Mouse (Mus musculus) MEL (cell line): ENCODE measurements at regions not wholly inside any gene's neighbourhood (a gene's known extent, or its start where the extent isn't known, plus 50 kb on each side); places are given as distances from the start of the nearest gene placed in this dataset.

Source experiments
- DNase-seq: peaks from one replicate; pipeline ENCODE4 v3.0.0; 2011; ENCODE audit warnings: low read depth, low spot score
- H3K27ac ChIP-seq: 2 replicates; pipeline ENCODE4 v1.5.1; 2012; ENCODE audit warnings: low read depth, mild to moderate bottlenecking, control low read depth, low read length, moderate library complexity; ENCODE audit not compliant: control insufficient read depth
- H3K27me3 ChIP-seq, 2 experiments: fragments of 150-350 bp in 1 of 2; sonication (generic) in 1 of 2; 2 replicates each; pipeline ENCODE4 v1.6.1; 2012; ENCODE audit warnings: low read length in 2 of 2, mild to moderate bottlenecking in 2 of 2, improper control_type of control experiment in 1 of 2, moderate library complexity in 1 of 2; ENCODE audit not compliant: insufficient read depth in 2 of 2, control insufficient read depth in 1 of 2
- H3K36me3 ChIP-seq, 2 experiments: 2 replicates each; pipeline ENCODE4 v1.6.1; 2012 to 2014; ENCODE audit warnings: low read length in 2 of 2, improper control_type of control experiment in 1 of 2, inconsistent platforms in 1 of 2, mild to moderate bottlenecking in 1 of 2; ENCODE audit not compliant: insufficient read depth in 2 of 2, control insufficient read depth in 1 of 2
- H3K4me1 ChIP-seq, 2 experiments: fragments of 150-350 bp in 1 of 2; sonication (generic) in 1 of 2; 2 replicates each; pipeline ENCODE4 v1.6.1; 2012; ENCODE audit warnings: low read length in 2 of 2, improper control_type of control experiment in 1 of 2, mild to moderate bottlenecking in 1 of 2; ENCODE audit not compliant: insufficient read depth in 2 of 2, control insufficient read depth in 1 of 2
- H3K4me3 ChIP-seq, 2 experiments: fragments of 150-350 bp in 1 of 2; sonication (generic) in 1 of 2; 2 replicates each; pipeline ENCODE4 v1.5.1; 2012; ENCODE audit warnings: low read depth in 2 of 2, low read length in 2 of 2, mild to moderate bottlenecking in 2 of 2, moderate library complexity in 2 of 2, control low read depth in 1 of 2, improper control_type of control experiment in 1 of 2; ENCODE audit not compliant: control insufficient read depth in 1 of 2, insufficient read depth in 1 of 2
- H3K79me2 ChIP-seq: 2 replicates; pipeline ENCODE4 v1.6.1; 2012; ENCODE audit warnings: mild to moderate bottlenecking, low read length, moderate library complexity; ENCODE audit not compliant: control insufficient read depth, poor library complexity, insufficient read depth
- H3K9ac ChIP-seq: 2 replicates; pipeline ENCODE4 v1.6.1; 2012; ENCODE audit warnings: low read depth, mild to moderate bottlenecking, control low read depth, low read length, moderate library complexity; ENCODE audit not compliant: control insufficient read depth, poor library complexity, severe bottlenecking
- H3K9me3 ChIP-seq: fragments of 150-350 bp; sonication (generic); replicated peaks from 2 replicates; pipeline ENCODE4 v1.6.1; 2012; ENCODE audit warnings: mild to moderate bottlenecking, low read length, improper control_type of control experiment, moderate library complexity; ENCODE audit not compliant: insufficient read depth
- BHLHE40 ChIP-seq: IDR thresholded peaks from 2 replicates; pipeline ENCODE4 v1.6.1; 2012; ENCODE audit warnings: low read depth, mild to moderate bottlenecking, inconsistent platforms, low read length, improper control_type of control experiment, borderline replicate concordance
- CHD1 ChIP-seq: IDR thresholded peaks from 2 replicates; pipeline ENCODE4 v1.6.1; 2012; ENCODE audit warnings: low read depth, mild to moderate bottlenecking, inconsistent platforms, low read length, improper control_type of control experiment
- ELF1 ChIP-seq: IDR thresholded peaks from 2 replicates; pipeline ENCODE4 v1.6.1; 2014; ENCODE audit warnings: low read depth, mild to moderate bottlenecking, inconsistent platforms, low read length, improper control_type of control experiment, moderate library complexity
- KAT2A ChIP-seq: conservative IDR thresholded peaks from 2 replicates; pipeline ENCODE4 v1.6.1; 2012; ENCODE audit warnings: low read depth, low read length, improper control_type of control experiment, inconsistent platforms
- MAFK ChIP-seq: IDR thresholded peaks from 2 replicates; pipeline ENCODE4 v1.6.1; 2011; ENCODE audit warnings: low read depth, mild to moderate bottlenecking, low read length, improper control_type of control experiment, borderline replicate concordance
- MAZ ChIP-seq: IDR thresholded peaks from 2 replicates; pipeline ENCODE4 v1.6.1; 2012; ENCODE audit warnings: low read depth, mild to moderate bottlenecking, inconsistent platforms, low read length, improper control_type of control experiment
- MEF2A ChIP-seq: IDR thresholded peaks from 2 replicates; pipeline ENCODE4 v1.6.1; 2014; ENCODE audit warnings: low read depth, mild to moderate bottlenecking, inconsistent platforms, low read length, improper control_type of control experiment; ENCODE audit not compliant: poor library complexity, insufficient replicate concordance, severe bottlenecking; ENCODE audit errors: extremely low read depth
- MXI1 ChIP-seq: IDR thresholded peaks from 2 replicates; pipeline ENCODE4 v1.6.1; 2011; ENCODE audit warnings: mild to moderate bottlenecking, low read depth, low read length, improper control_type of control experiment
- MYC ChIP-seq: IDR thresholded peaks from 2 replicates; pipeline ENCODE4 v1.6.1; 2011; ENCODE audit warnings: low read depth, mild to moderate bottlenecking, low read length, improper control_type of control experiment, moderate library complexity
- POLR2AphosphoS2 ChIP-seq: IDR thresholded peaks from 2 replicates; pipeline ENCODE4 v1.6.1; 2011; ENCODE audit warnings: low read length, improper control_type of control experiment
- RAD21 ChIP-seq: IDR thresholded peaks from 2 replicates; pipeline ENCODE4 v1.6.1; 2011; ENCODE audit warnings: mild to moderate bottlenecking, low read depth, low read length, improper control_type of control experiment
- RCOR1 ChIP-seq: IDR thresholded peaks from 2 replicates; pipeline ENCODE4 v1.6.1; 2012; ENCODE audit warnings: low read depth, mild to moderate bottlenecking, inconsistent platforms, low read length, improper control_type of control experiment
- TBP ChIP-seq: IDR thresholded peaks from 2 replicates; pipeline ENCODE4 v1.8.0; 2011; ENCODE audit warnings: low read depth, low read length, improper control_type of control experiment
- ZKSCAN1 ChIP-seq: IDR thresholded peaks from 2 replicates; pipeline ENCODE4 v1.6.1; 2012; ENCODE audit warnings: low read depth, mild to moderate bottlenecking, inconsistent platforms, low read length, improper control_type of control experiment, moderate library complexity
- ZNF384 ChIP-seq: IDR thresholded peaks from 2 replicates; pipeline ENCODE4 v1.6.1; 2012; ENCODE audit warnings: low read depth, mild to moderate bottlenecking, inconsistent platforms, low read length, improper control_type of control experiment

DNA sequence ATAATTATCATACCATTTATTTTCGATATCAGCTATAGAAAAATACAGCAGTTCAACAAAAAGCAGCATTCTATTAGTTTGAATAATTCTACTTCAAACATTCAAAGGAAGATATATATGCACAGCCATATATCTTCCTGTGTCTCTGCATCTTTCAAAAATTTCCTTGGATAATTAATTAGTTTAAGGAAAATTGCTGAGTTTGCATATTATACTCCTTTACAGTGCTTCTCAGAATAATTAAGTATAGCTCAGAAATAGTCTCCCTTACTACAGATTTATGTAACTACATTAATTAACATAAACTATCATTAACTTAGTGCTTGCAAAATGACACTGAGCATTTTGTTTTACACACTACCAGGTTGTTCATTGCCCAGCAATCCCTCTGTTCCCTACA, 546.0 kb upstream of the Zfp804a start:
- Histone ChIP-seq H3K79me2 (no peaks in the 10 kb centered on the region), H3K9me3 (no peaks in the 10 kb centered on the region), H3K4me1 (no peaks in the 10 kb centered on the region), H3K27me3 (no peaks in the 10 kb centered on the region), H3K9ac (no peak overlapping the region), H3K27ac (no peak overlapping the region), H3K36me3 (no peaks in the 10 kb centered on the region), H3K4me3 (no peak overlapping the region)
- no peak for TF ChIP-seq CHD1
- TF ChIP-seq TBP = no peak
- TF ChIP-seq MYC = no peak
- TF ChIP-seq MXI1 = no peak
- TF ChIP-seq MAFK = 0 out of 2 replicates have a peak, but pooled peaks have one; percentile 39
- no peak for TF ChIP-seq MEF2A
- TF ChIP-seq BHLHE40 = no peak
- DNase-seq = no peak

DNA sequence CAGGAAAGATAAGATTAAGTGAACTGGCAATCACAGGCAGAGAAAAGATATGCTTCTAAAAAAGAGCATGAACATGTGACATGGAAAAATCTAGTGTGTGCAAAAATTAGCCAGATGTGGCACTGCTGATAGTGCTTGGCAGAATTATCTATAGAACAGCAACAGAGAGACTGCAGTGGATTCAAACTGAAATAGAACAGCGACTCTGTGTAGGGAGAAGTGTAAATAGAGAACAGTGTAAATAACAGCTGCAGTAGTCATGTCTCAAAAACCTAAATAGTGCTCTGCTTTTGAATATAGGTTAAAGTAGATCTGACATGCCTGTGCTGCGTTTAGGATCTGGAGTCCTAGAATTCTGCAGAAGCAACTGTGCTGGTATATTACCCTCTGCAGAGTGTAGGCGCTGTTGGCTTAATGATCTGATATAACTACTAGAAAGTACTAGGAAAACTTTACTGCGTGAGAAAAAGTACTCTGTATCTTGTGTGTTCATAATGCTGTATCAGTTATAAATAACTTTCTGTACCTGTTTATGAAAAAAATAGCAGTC, 539.9 kb upstream of the Zfp804a start:
- H3K27ac ChIP-seq = no peak overlapping the region
- H3K27me3 ChIP-seq = no peaks in the 10 kb centered on the region
- DNase-seq = no peak
- no peaks in the 10 kb centered on the region for H3K9me3 ChIP-seq
- TF ChIP-seq RCOR1 = no peak
- TF ChIP-seq MEF2A = no peak
- TF ChIP-seq KAT2A = no peak
- TF ChIP-seq ZNF384 = no peak
- no peak for TF ChIP-seq POLR2AphosphoS2
- TF ChIP-seq RAD21 = no peak
- no peak for TF ChIP-seq ELF1
- TF ChIP-seq ZKSCAN1 = no peak
- no peak for TF ChIP-seq MAZ
- no peak overlapping the region for H3K4me3 ChIP-seq
- no peaks in the 10 kb centered on the region for H3K4me1 ChIP-seq
- no peak overlapping the region for H3K9ac ChIP-seq
- no peaks in the 10 kb centered on the region for H3K79me2 ChIP-seq
- no peaks in the 10 kb centered on the region for H3K36me3 ChIP-seq
